Mouse (Mus musculus) frontal cortex, postnatal 36 days (tissue): ENCODE measurements around the gene Dnaja4.
A peak's percentile ranks its signal among the peaks of the same experiment; 100 is the strongest.

Experiments
- DNase-seq, 2 experiments: peaks; one replicate each; pipeline ENCODE4 v3.0.0; 2022; ENCODE audit warnings: low spot score in 2 of 2

Gene Dnaja4

GRCm38 (mm10) chr9:54699345-54700173, 886 bp downstream of the Dnaja4 start:
- peak; percentile 78 for DNase-seq

GRCm38 (mm10) chr9:54700174-54700475, 1.5 kb downstream of the Dnaja4 start:
- no peak for DNase-seq

- DNase-seq, result no peak
Observed at GRCm38 (mm10) chr9:54700746-54701145, 2.1 kb downstream of the Dnaja4 start.

- DNase-seq, result no peak
Observed at GRCm38 (mm10) chr9:54702581-54702980, 3.9 kb downstream of the Dnaja4 start.

GRCm38 (mm10) chr9:54704361-54704760, 5.7 kb downstream of the Dnaja4 start:
- DNase-seq, result no peak

- DNase-seq, result no peak
Observed at GRCm38 (mm10) chr9:54705561-54705960, 6.9 kb downstream of the Dnaja4 start.

- DNase-seq, result no peak
Observed at GRCm38 (mm10) chr9:54707288-54707999, 8.8 kb downstream of the Dnaja4 start.

- DNase-seq, result no peak
Observed at GRCm38 (mm10) chr9:54708085-54708484, 9.4 kb downstream of the Dnaja4 start.

- no peak for DNase-seq
Observed at GRCm38 (mm10) chr9:54715776-54716175, 17.1 kb downstream of the Dnaja4 start.

- no peak for DNase-seq
Observed at GRCm38 (mm10) chr9:54717527-54717926, 18.9 kb downstream of the Dnaja4 start.

GRCm38 (mm10) chr9:54722156-54722555, 23.5 kb downstream of the Dnaja4 start:
- peak in 1 of 2 experiments; percentile 31 for DNase-seq

- no peak for DNase-seq
Observed at GRCm38 (mm10) chr9:54722596-54722995, 23.9 kb downstream of the Dnaja4 start.

- no peak for DNase-seq
Observed at GRCm38 (mm10) chr9:54726315-54726714, 27.6 kb downstream of the Dnaja4 start.

GRCm38 (mm10) chr9:54732122-54732521, 33.4 kb downstream of the Dnaja4 start:
- DNase-seq, result no peak

- peak; percentile 97 to 98 for DNase-seq
Observed at GRCm38 (mm10) chr9:54733921-54734638, 35.4 kb downstream of the Dnaja4 start, which contains the start of gene Wdr61. TSS of gene Wdr61 (minus strand) at chr9:54734519.

- no peak for DNase-seq
Observed at GRCm38 (mm10) chr9:54734639-54735252, 36.1 kb downstream of the Dnaja4 start.

GRCm38 (mm10) chr9:54736284-54736701, 37.6 kb downstream of the Dnaja4 start:
- DNase-seq, result peak; percentile 20 to 26

GRCm38 (mm10) chr9:54738376-54738775, 39.7 kb downstream of the Dnaja4 start:
- peak; percentile 50 to 64 for DNase-seq

GRCm38 (mm10) chr9:54743891-54744290, 45.2 kb downstream of the Dnaja4 start:
- no peak for DNase-seq

GRCm38 (mm10) chr9:54745740-54746370, 47.2 kb downstream of the Dnaja4 start:
- no peak for DNase-seq

GRCm38 (mm10) chr9:54750215-54750981, 51.7 kb downstream of the Dnaja4 start:
- no peak for DNase-seq
